Mouse (Mus musculus) hindbrain, embryonic 15.5 days (tissue): Measurements from ENCODE around the gene Psme2. TPM values are rescaled to one million over a fixed set of nuclear protein-coding genes. Genes with fewer than 3 reads are reported as not detected.

Experiments
- ATAC-seq: fragments of 200-750 bp; cut with Nextera tagmentation; 2 replicates; pipeline ENCODE4 v1.8.0; 2017; ENCODE audit warnings: low read depth, moderate number of reproducible peaks, moderate TSS enrichment; ENCODE audit not compliant: low FRiP score
- H3K27ac ChIP-seq: fragments of 300-500 bp; sonication (generic); replicated peaks from 2 replicates; pipeline ENCODE4 v1.5.1; 2015; ENCODE audit warnings: mild to moderate bottlenecking, inconsistent platforms
- H3K27me3 ChIP-seq: fragments of 300-500 bp; sonication (generic); 2 replicates; pipeline ENCODE4 v1.6.1; 2015; ENCODE audit warnings: control low read depth, inconsistent platforms
- H3K36me3 ChIP-seq: fragments of 300-500 bp; sonication (generic); 2 replicates; pipeline ENCODE4 v1.6.1; 2015; ENCODE audit warnings: control low read depth, inconsistent platforms
- H3K4me1 ChIP-seq: fragments of 300-500 bp; sonication (generic); replicated peaks from 2 replicates; pipeline ENCODE4 v1.6.1; 2015; ENCODE audit warnings: control low read depth, inconsistent platforms
- H3K4me2 ChIP-seq: fragments of 300-500 bp; sonication (generic); 2 replicates; pipeline ENCODE4 v1.6.1; 2015; ENCODE audit warnings: moderate library complexity, mild to moderate bottlenecking, inconsistent platforms
- H3K4me3 ChIP-seq: fragments of 300-500 bp; sonication (generic); 2 replicates; pipeline ENCODE4 v1.5.1; 2015; ENCODE audit warnings: mild to moderate bottlenecking, inconsistent platforms
- H3K9ac ChIP-seq: fragments of 300-500 bp; sonication (generic); 2 replicates; pipeline ENCODE4 v1.6.1; 2015; ENCODE audit warnings: inconsistent platforms
- H3K9me3 ChIP-seq: fragments of 300-500 bp; sonication (generic); 2 replicates; pipeline ENCODE4 v1.6.1; 2016; ENCODE audit warnings: control low read depth, inconsistent platforms
- WGBS: fragments of 180-500 bp; shearing (Covaris S2); methylation state at CpG from one replicate; pipeline ENCODE4 v1.1.7; 2015; 5-methylcytosine and 5-hydroxymethylcytosine counted together
- polyA plus RNA-seq: library from polyadenylated mRNA; unstranded; fragments of >200 nt; fragmentation: Nextera tagmentation; extraction: Ambion mirVana; gene quantifications from 2 replicates; pipeline ENCODE4 v1.2.1, GENCODE M21; 2015

Gene Psme2
- polyA plus RNA-seq, 1 experiment from 2014 or later, result 178 TPM

GRCm38 (mm10) chr14:55613346-55613745 lies 22.4 kb upstream of the Psme2 start:
- H3K9me3 ChIP-seq, result no peaks in the 10 kb centered on the region
- H3K27ac ChIP-seq, result no peak overlapping the region
- WGBS, result 70% methylated on average over 6 of the region's 6 CpGs

GRCm38 (mm10) chr14:55608339-55608738 lies 17.4 kb upstream of the Psme2 start:
- Histone ChIP-seq H3K9me3 (no peaks in the 10 kb centered on the region), H3K4me3 (no peak overlapping the region), H3K9ac (no peak overlapping the region), H3K36me3 (peaks cover 42% of the 10 kb centered on the region), H3K27ac (no peak overlapping the region), H3K27me3 (no peaks in the 10 kb centered on the region), H3K4me1 (peaks cover 11% of the 10 kb centered on the region; the same call in 1 of the 2 replicates), H3K4me2 (no peak overlapping the region)
- ATAC-seq, result no peak
- 96% methylated on average over 6 of the region's 6 CpGs for WGBS

More at GRCm38 (mm10) chr14:55613346-55613745, 22.4 kb upstream of the Psme2 start:
- H3K4me3 ChIP-seq, result no peak overlapping the region
- ATAC-seq, result no peak
- H3K36me3 ChIP-seq, result peaks cover 14% of the 10 kb centered on the region
- H3K9ac ChIP-seq, result no peak overlapping the region
- no peak overlapping the region for H3K4me2 ChIP-seq
- H3K27me3 ChIP-seq, result no peaks in the 10 kb centered on the region
- H3K4me1 ChIP-seq, result no peaks in the 10 kb centered on the region

- Histone ChIP-seq H3K4me2 (no peak overlapping the region), H3K27me3 (no peaks in the 10 kb centered on the region), H3K9me3 (no peaks in the 10 kb centered on the region), H3K27ac (no peak overlapping the region), H3K36me3 (peaks cover 67% of the 10 kb centered on the region), H3K4me1 (peaks cover 11% of the 10 kb centered on the region; the same call in 1 of the 2 replicates), H3K9ac (no peak overlapping the region), H3K4me3 (no peak overlapping the region)
- ATAC-seq, result no peak
- 96% methylated on average over 16 of the region's 16 CpGs for WGBS
Observed at GRCm38 (mm10) chr14:55605743-55606459, 15.0 kb upstream of the Psme2 start.

- ATAC-seq, result no peak
- H3K4me2 ChIP-seq, result peak overlapping the region; percentile 46; the same call in 1 of the 2 replicates
- H3K4me3 ChIP-seq, result no peak overlapping the region
- no peak overlapping the region for H3K27ac ChIP-seq
- H3K27me3 ChIP-seq, result no peaks in the 10 kb centered on the region
- WGBS, result 92% methylated on average over 11 of the region's 11 CpGs
- H3K9ac ChIP-seq, result no peak overlapping the region
- H3K9me3 ChIP-seq, result no peaks in the 10 kb centered on the region
- H3K36me3 ChIP-seq, result peaks cover 74% of the 10 kb centered on the region
- peaks cover 11% of the 10 kb centered on the region; the same call in 1 of the 2 replicates for H3K4me1 ChIP-seq
Observed at GRCm38 (mm10) chr14:55604823-55605222, 13.9 kb upstream of the Psme2 start.

- Histone ChIP-seq H3K27me3 (no peaks in the 10 kb centered on the region), H3K36me3 (peaks cover 74% of the 10 kb centered on the region), H3K27ac (peak overlapping the region; percentile 46), H3K4me1 (peaks cover 11% of the 10 kb centered on the region; the same call in 1 of the 2 replicates), H3K9me3 (no peaks in the 10 kb centered on the region), H3K4me3 (peak overlapping the region; percentile 29), H3K9ac (peak overlapping the region; percentile 7; the same call in 1 of the 2 replicates), H3K4me2 (peak overlapping the region; percentile 46)
- ATAC-seq, result peak; percentile 89
- 22% methylated on average over 19 of the region's 19 CpGs for WGBS
Observed at GRCm38 (mm10) chr14:55603633-55604576, 13.0 kb upstream of the Psme2 start.

GRCm38 (mm10) chr14:55603271-55603632 lies 12.3 kb upstream of the Psme2 start, which contains the start of gene Irf9:
Gene Irf9 (plus strand): TSS chr14:55603571.
- Histone ChIP-seq H3K9ac (peak within 1 kb of the TSS; percentile 7; the same call in 1 of the 2 replicates), H3K36me3 (peaks cover 74% of the 10 kb centered on the region), H3K4me2 (peak within 1 kb of the TSS; percentile 46), H3K9me3 (no peaks in the 10 kb centered on the region), H3K27me3 (no peaks in the 10 kb centered on the region), H3K4me3 (peak within 1 kb of the TSS; percentile 29), H3K4me1 (peaks cover 11% of the 10 kb centered on the region; the same call in 1 of the 2 replicates), H3K27ac (peak within 1 kb of the TSS; percentile 46)
- 91% methylated on average over 7 of the region's 7 CpGs for WGBS
- no peak for ATAC-seq

GRCm38 (mm10) chr14:55598521-55599390 lies 7.8 kb upstream of the Psme2 start:
- Histone ChIP-seq H3K4me3 (no peak overlapping the region), H3K9ac (no peak overlapping the region), H3K4me2 (no peak overlapping the region), H3K9me3 (no peaks in the 10 kb centered on the region), H3K27ac (no peak overlapping the region), H3K36me3 (peaks cover 83% of the 10 kb centered on the region), H3K27me3 (no peaks in the 10 kb centered on the region), H3K4me1 (peaks cover 9% of the 10 kb centered on the region)
- no peak for ATAC-seq
- WGBS, result 93% methylated on average over 21 of the region's 21 CpGs

GRCm38 (mm10) chr14:55596036-55596690 lies 5.2 kb upstream of the Psme2 start:
- Histone ChIP-seq H3K4me1 (peaks cover 23% of the 10 kb centered on the region), H3K36me3 (peaks cover 60% of the 10 kb centered on the region), H3K27ac (no peak overlapping the region), H3K4me3 (no peak overlapping the region), H3K27me3 (no peaks in the 10 kb centered on the region), H3K4me2 (no peak overlapping the region), H3K9ac (no peak overlapping the region), H3K9me3 (no peaks in the 10 kb centered on the region)
- 75% methylated on average over 13 of the region's 13 CpGs for WGBS
- no peak for ATAC-seq

- peak overlapping the region; percentile 96 for H3K27ac ChIP-seq
- 8% methylated on average over 16 of the region's 16 CpGs for WGBS
Observed at GRCm38 (mm10) chr14:55592226-55592625, 1.3 kb upstream of the Psme2 start.

GRCm38 (mm10) chr14:55591331-55591891 lies 498 bp upstream of the Psme2 start, which contains the start of gene Rnf31:
Gene Rnf31 (plus strand): TSS chr14:55591708.
- peak within 1 kb of the TSS; percentile 80 for H3K4me3 ChIP-seq
- WGBS, result under 1% methylated on average over 33 of the region's 33 CpGs
- ATAC-seq, result peak; percentile 90
- peak within 1 kb of the TSS; percentile 87 for H3K4me2 ChIP-seq
- H3K27me3 ChIP-seq, result no peaks in the 10 kb centered on the region
- H3K4me1 ChIP-seq, result peaks cover 37% of the 10 kb centered on the region
- no peaks in the 10 kb centered on the region for H3K9me3 ChIP-seq
- peak within 1 kb of the TSS; percentile 96 for H3K27ac ChIP-seq
- peaks cover 31% of the 10 kb centered on the region for H3K36me3 ChIP-seq
- peak within 1 kb of the TSS; percentile 78 for H3K9ac ChIP-seq

More at GRCm38 (mm10) chr14:55592226-55592625, 1.3 kb upstream of the Psme2 start:
- H3K4me2 ChIP-seq, result peak overlapping the region; percentile 87
- H3K36me3 ChIP-seq, result peaks cover 37% of the 10 kb centered on the region
- H3K27me3 ChIP-seq, result no peaks in the 10 kb centered on the region
- H3K9ac ChIP-seq, result peak overlapping the region; percentile 78
- H3K4me3 ChIP-seq, result peak overlapping the region; percentile 80
- ATAC-seq, result no peak
- no peaks in the 10 kb centered on the region for H3K9me3 ChIP-seq
- H3K4me1 ChIP-seq, result peaks cover 37% of the 10 kb centered on the region
